Mouse (Mus musculus) embryonic stem cell, embryonic (primary cell): ENCODE measurements around the gene Far1.

Source experiments
- CTCF ChIA-PET, 4 experiments: fragments of 300-600 bp in 2 of 4; fragments of 350-600 bp in 2 of 4; sonication (Branson Sonifier 250); formaldehyde crosslinking; loops; one replicate each; lab custom pipeline; 2022; ENCODE audit warnings: inconsistent platforms in 2 of 4; lab: Charles Lee
- POLR2A ChIA-PET, 4 experiments: fragments of 300-600 bp in 2 of 4; fragments of 350-600 bp in 2 of 4; sonication (Branson Sonifier 250); formaldehyde crosslinking; loops; one replicate each; lab custom pipeline; 2022; ENCODE audit warnings: antibody characterized with exemption in 4 of 4, inconsistent platforms in 1 of 4; lab: Charles Lee

Gene Far1

DNA sequence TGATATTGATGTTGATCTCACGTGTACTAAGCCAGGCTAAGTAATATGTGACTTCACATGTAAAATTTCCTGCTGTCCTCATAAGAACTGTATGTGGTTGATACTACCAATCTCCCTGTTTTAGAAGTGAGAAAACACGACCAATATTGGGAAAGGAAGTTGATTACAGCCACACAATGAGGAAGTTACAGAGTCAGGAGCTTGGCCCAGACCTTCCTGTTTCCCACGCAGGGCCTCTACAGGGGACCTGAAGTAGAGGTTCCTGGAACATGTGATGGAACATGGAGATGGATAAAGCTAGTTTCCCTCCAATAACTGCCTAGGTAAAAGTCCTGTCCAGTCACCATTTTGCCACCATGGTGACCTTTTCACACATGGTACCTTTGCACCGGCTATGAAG, 99.0 kb downstream of the Far1 start:
- ChIA-PET CTCF (no interaction called here), POLR2A (interaction anchor here in 1 of 4 experiments (1.2 to 1.3 kb wide), 2 partner anchors 18 to 34 kb away, joined by 3 to 4 read pairs; no protein-coding TSS in a partner anchor)

DNA sequence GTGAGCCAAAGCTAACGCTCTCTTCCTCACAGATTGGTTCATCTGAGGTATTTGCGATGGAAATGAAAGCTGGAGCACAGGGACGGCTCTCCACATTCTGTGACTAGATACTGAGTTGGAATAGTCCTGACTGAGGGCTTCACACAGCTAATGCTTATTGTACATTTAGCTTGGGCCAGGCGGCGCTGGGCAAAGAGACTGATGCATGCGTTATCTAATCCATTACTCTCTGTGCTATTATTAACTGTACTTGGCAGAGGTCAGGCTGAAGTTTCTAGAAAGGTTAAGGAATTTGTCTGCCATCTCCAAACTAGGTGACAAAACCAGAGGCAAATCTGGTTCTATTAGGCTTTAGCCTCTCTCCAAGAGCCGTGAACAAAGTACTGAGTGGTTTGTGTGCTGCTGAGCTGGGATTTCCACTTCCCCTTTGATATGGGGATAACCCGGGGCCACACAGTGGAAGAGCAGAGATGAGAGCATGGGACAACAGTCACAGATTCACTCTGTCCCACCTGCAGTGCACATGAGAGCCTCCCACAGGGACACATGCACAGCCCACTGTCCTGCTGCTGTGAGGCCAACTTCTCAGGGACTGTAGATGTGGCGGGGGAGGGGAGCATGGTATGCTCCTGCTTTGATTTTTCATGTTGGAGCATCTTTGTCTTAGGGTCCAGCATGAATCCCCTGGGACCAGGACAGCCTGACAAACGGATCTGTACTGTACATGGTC, 100.7 kb downstream of the Far1 start:
- POLR2A ChIA-PET = interaction anchor here in 1 of 4 experiments (1.2 kb wide), 1 partner anchor 245 kb away, joined by 3 read pairs; the partner anchor contains the start of gene Btbd10
- CTCF ChIA-PET = no interaction called here

DNA sequence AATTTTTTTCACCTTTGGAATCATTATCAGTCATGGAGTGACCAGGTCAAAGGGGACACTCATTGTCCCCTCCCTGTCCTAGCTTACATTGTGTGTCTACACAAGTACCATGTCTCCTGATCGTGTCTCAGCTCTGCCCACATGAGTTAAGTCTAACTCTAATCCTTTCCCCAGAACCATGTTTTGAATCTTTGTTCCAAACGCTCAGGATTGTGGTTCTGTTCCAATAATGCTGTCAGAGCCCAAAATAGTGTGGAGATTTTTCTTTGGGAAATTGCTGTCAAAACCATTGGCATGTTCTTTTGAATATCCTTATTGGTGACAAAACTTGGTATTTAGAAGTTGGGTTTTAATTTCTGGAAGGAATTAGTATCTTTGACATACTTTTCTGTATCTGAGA, 105.5 kb downstream of the Far1 start:
- CTCF ChIA-PET = interaction anchor here in 1 of 4 experiments (1.2 kb wide), 1 partner anchor 10 kb away, joined by 4 read pairs; no protein-coding TSS in a partner anchor
- POLR2A ChIA-PET = no interaction called here

DNA sequence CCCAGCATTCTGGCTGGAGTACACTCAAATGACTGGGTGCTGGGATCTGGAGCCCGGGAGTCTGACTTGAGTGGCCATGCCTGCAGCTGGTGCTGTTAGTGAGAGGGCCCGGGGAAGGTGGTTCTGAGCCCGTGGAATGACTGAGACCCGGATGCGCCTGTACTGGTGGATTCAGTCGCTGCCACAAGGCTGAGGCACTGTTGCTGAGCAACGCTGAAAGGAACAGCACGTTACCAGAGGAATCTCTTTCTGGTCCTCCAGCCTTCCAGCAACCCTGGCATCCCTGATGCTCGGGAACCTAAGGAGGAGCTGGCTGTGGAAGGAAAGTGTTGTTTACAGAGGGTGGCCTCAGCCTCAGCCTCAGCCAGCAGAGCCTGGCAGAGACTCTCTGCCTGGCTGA, 106.1 kb downstream of the Far1 start:
- ChIA-PET POLR2A (no interaction called here), CTCF (no interaction called here)
